Mouse (Mus musculus) midbrain, embryonic 14.5 days (tissue): Measurements from ENCODE around the gene St5. TPM values are rescaled to one million over a fixed set of nuclear protein-coding genes. Genes with fewer than 3 reads are reported as not detected.

Source experiments
- ATAC-seq: fragments of 200-750 bp; cut with Nextera tagmentation; 2 replicates; pipeline ENCODE4 v1.8.0; 2017; ENCODE audit warnings: moderate number of reproducible peaks, moderate library complexity; ENCODE audit not compliant: low FRiP score, low TSS enrichment
- DNase-seq: peaks from one replicate; pipeline ENCODE4 v3.0.0-alpha.2; 2015
- H3K27ac ChIP-seq: fragments of 300-500 bp; sonication (generic); replicated peaks from 2 replicates; pipeline ENCODE4 v1.5.1; 2014; ENCODE audit warnings: mild to moderate bottlenecking, low read depth, low read length, moderate library complexity
- H3K27me3 ChIP-seq: fragments of 300-500 bp; sonication (generic); 2 replicates; pipeline ENCODE4 v1.6.1; 2014; ENCODE audit warnings: low read length, control low read depth, mixed read lengths; ENCODE audit not compliant: control insufficient read depth, insufficient read depth
- H3K36me3 ChIP-seq: fragments of 300-500 bp; sonication (generic); 2 replicates; pipeline ENCODE4 v1.6.1; 2014; ENCODE audit warnings: low read length, control low read depth; ENCODE audit not compliant: control insufficient read depth, insufficient read depth
- H3K4me1 ChIP-seq: fragments of 300-500 bp; sonication (generic); 2 replicates; pipeline ENCODE4 v1.6.1; 2014; ENCODE audit warnings: mild to moderate bottlenecking, antibody characterized with exemption, low read length, control low read depth; ENCODE audit not compliant: control insufficient read depth, insufficient read depth
- H3K4me2 ChIP-seq: fragments of 300-500 bp; sonication (generic); 2 replicates; pipeline ENCODE4 v1.6.1; 2014; ENCODE audit warnings: mild to moderate bottlenecking, low read length, moderate library complexity
- H3K4me3 ChIP-seq: fragments of 300-500 bp; sonication (generic); replicated peaks from 2 replicates; pipeline ENCODE4 v1.5.1; 2014; ENCODE audit warnings: low read depth, low read length
- H3K9ac ChIP-seq: fragments of 300-500 bp; sonication (generic); replicated peaks from 2 replicates; pipeline ENCODE4 v1.6.1; 2014; ENCODE audit warnings: mild to moderate bottlenecking, low read length, moderate library complexity
- H3K9me3 ChIP-seq: fragments of 300-500 bp; sonication (generic); 2 replicates; pipeline ENCODE4 v1.6.1; 2016; ENCODE audit warnings: low read length, control low read depth, mixed read lengths; ENCODE audit not compliant: control insufficient read depth
- WGBS: fragments of 180-500 bp; shearing (Covaris S2); extraction: QIAGEN DNeasy Blood & Tissue Kit; methylation state at CpG from one replicate; pipeline ENCODE4 v1.1.7; 2014; 5-methylcytosine and 5-hydroxymethylcytosine counted together
- polyA plus RNA-seq: library from polyadenylated mRNA; unstranded; fragments of >200 nt; fragmentation: Nextera tagmentation; extraction: Ambion mirVana; gene quantifications from 2 replicates; pipeline ENCODE4 v1.2.1, GENCODE M21; 2014

Gene St5
- polyA plus RNA-seq, 1 experiment from 2014 or later, result 16.4 TPM

GRCm38 (mm10) chr7:109508034-109508433 lies 195.4 kb downstream of the St5 start, which contains the start of gene Trim66:
Gene Trim66, minus strand, starts transcription at chr7:109508134.
- Histone ChIP-seq H3K9ac (no peak within 1 kb of the TSS), H3K36me3 (no peaks in the 10 kb centered on the region), H3K4me1 (peaks cover 10% of the 10 kb centered on the region), H3K9me3 (no peaks in the 10 kb centered on the region), H3K4me2 (peak within 1 kb of the TSS; percentile 25), H3K4me3 (no peak within 1 kb of the TSS), H3K27ac (0 out of 2 replicates have a peak within 1 kb of the TSS, but pooled peaks have one; percentile 20), H3K27me3 (no peaks in the 10 kb centered on the region)
- ATAC-seq, result no peak
- no peak for DNase-seq
- 84% methylated on average over 4 of the region's 4 CpGs for WGBS

- 28% methylated on average over 9 of the region's 9 CpGs for WGBS
- DNase-seq (no peak), ATAC-seq (no peak)
- Histone ChIP-seq H3K9me3 (no peaks in the 10 kb centered on the region), H3K36me3 (no peaks in the 10 kb centered on the region), H3K4me1 (peaks cover 10% of the 10 kb centered on the region), H3K27me3 (no peaks in the 10 kb centered on the region), H3K4me3 (no peak overlapping the region), H3K4me2 (no peak overlapping the region; the same call in 1 of the 2 replicates), H3K9ac (no peak overlapping the region), H3K27ac (0 out of 2 replicates have a peak overlapping the region, but pooled peaks have one; percentile 20)
These were observed 195.8 kb downstream of the St5 start for GRCm38 (mm10) chr7:109507572-109507971.

GRCm38 (mm10) chr7:109507119-109507518 lies 196.3 kb downstream of the St5 start:
- no peak; the same call in 1 of the 2 replicates for ATAC-seq
- peak; percentile 78 for DNase-seq
- Histone ChIP-seq H3K4me3 (no peak overlapping the region), H3K36me3 (no peaks in the 10 kb centered on the region), H3K27ac (0 out of 2 replicates have a peak overlapping the region, but pooled peaks have one; percentile 20), H3K27me3 (no peaks in the 10 kb centered on the region), H3K4me1 (peaks cover 10% of the 10 kb centered on the region), H3K4me2 (peak overlapping the region; percentile 25), H3K9ac (no peak overlapping the region), H3K9me3 (no peaks in the 10 kb centered on the region)
- WGBS, result 1% methylated on average over 8 of the region's 8 CpGs

- H3K9ac ChIP-seq, result no peak overlapping the region
- no peak for ATAC-seq
- H3K9me3 ChIP-seq, result no peaks in the 10 kb centered on the region
- no peak for DNase-seq
- H3K36me3 ChIP-seq, result no peaks in the 10 kb centered on the region
- no peak overlapping the region for H3K27ac ChIP-seq
- WGBS, result 43% methylated on average over 4 of the region's 4 CpGs
- no peak overlapping the region for H3K4me3 ChIP-seq
- H3K4me2 ChIP-seq, result no peak overlapping the region
- H3K4me1 ChIP-seq, result peaks cover 13% of the 10 kb centered on the region; the same call in 1 of the 2 replicates
- H3K27me3 ChIP-seq, result no peaks in the 10 kb centered on the region
These were observed 205.9 kb downstream of the St5 start for GRCm38 (mm10) chr7:109497507-109497906.

GRCm38 (mm10) chr7:109493319-109494316 lies 209.8 kb downstream of the St5 start:
- Histone ChIP-seq H3K4me2 (peak overlapping the region; percentile 67), H3K9me3 (no peaks in the 10 kb centered on the region), H3K4me1 (peaks cover 13% of the 10 kb centered on the region; the same call in 1 of the 2 replicates), H3K36me3 (no peaks in the 10 kb centered on the region), H3K27ac (peak overlapping the region; percentile 43), H3K9ac (peak overlapping the region; percentile 34; the same call in 1 of the 2 replicates), H3K4me3 (peak overlapping the region; percentile 39), H3K27me3 (no peaks in the 10 kb centered on the region)
- WGBS, result 4% methylated on average over 21 of the region's 21 CpGs
- ATAC-seq (peak; percentile 77; the same call in 1 of the 2 replicates), DNase-seq (peak; percentile 83)

GRCm38 (mm10) chr7:109492616-109493318 lies 210.6 kb downstream of the St5 start:
- Histone ChIP-seq H3K4me3 (peak overlapping the region; percentile 39), H3K27ac (0 out of 2 replicates have a peak overlapping the region, but pooled peaks have one; percentile 43)
- 60% methylated on average over 18 of the region's 18 CpGs for WGBS

GRCm38 (mm10) chr7:109484221-109484620 lies 219.2 kb downstream of the St5 start:
- DNase-seq, result no peak
- H3K9me3 ChIP-seq, result no peaks in the 10 kb centered on the region
- no peak overlapping the region for H3K4me2 ChIP-seq
- 69% methylated on average over 5 of the region's 5 CpGs for WGBS
- H3K27ac ChIP-seq, result no peak overlapping the region
- no peaks in the 10 kb centered on the region for H3K4me1 ChIP-seq
- no peak for ATAC-seq
- H3K36me3 ChIP-seq, result no peaks in the 10 kb centered on the region
- no peak overlapping the region for H3K9ac ChIP-seq
- no peak overlapping the region for H3K4me3 ChIP-seq
- H3K27me3 ChIP-seq, result no peaks in the 10 kb centered on the region

More at GRCm38 (mm10) chr7:109492616-109493318, 210.6 kb downstream of the St5 start:
- H3K36me3 ChIP-seq, result no peaks in the 10 kb centered on the region
- peaks cover 13% of the 10 kb centered on the region; the same call in 1 of the 2 replicates for H3K4me1 ChIP-seq
- DNase-seq (no peak), ATAC-seq (no peak)
- no peaks in the 10 kb centered on the region for H3K9me3 ChIP-seq
- peak overlapping the region; percentile 34; the same call in 1 of the 2 replicates for H3K9ac ChIP-seq
- no peaks in the 10 kb centered on the region for H3K27me3 ChIP-seq
- H3K4me2 ChIP-seq, result peak overlapping the region; percentile 67

GRCm38 (mm10) chr7:109480765-109481197 lies 222.6 kb downstream of the St5 start:
- Histone ChIP-seq H3K4me1 (no peaks in the 10 kb centered on the region), H3K36me3 (no peaks in the 10 kb centered on the region), H3K4me3 (no peak overlapping the region), H3K9me3 (no peaks in the 10 kb centered on the region), H3K4me2 (peak overlapping the region; percentile 33), H3K27me3 (no peaks in the 10 kb centered on the region), H3K9ac (no peak overlapping the region), H3K27ac (no peak overlapping the region)
- ATAC-seq, result no peak
- peak; percentile 58 for DNase-seq
- WGBS, result 30% methylated on average over 7 of the region's 7 CpGs
